Mouse (Mus musculus) testis, adult 2 months (tissue): ENCODE measurements around the gene Cnbp.

Experiments used
- CTCF ChIP-seq: fragments of 200-500 bp; IDR thresholded peaks from 2 replicates; pipeline ENCODE4 v1.5.1; 2012; ENCODE audit warnings: low read depth, mild to moderate bottlenecking, inconsistent platforms, low read length, moderate library complexity; ENCODE audit not compliant: control insufficient read depth, insufficient read depth, insufficient replicate concordance
- POLR2A ChIP-seq: fragments of 200-500 bp; IDR thresholded peaks from 2 replicates; pipeline ENCODE4 v1.6.1; 2012; ENCODE audit warnings: low read depth, mild to moderate bottlenecking, inconsistent platforms, low read length, moderate library complexity; ENCODE audit not compliant: control insufficient read depth

DNA sequence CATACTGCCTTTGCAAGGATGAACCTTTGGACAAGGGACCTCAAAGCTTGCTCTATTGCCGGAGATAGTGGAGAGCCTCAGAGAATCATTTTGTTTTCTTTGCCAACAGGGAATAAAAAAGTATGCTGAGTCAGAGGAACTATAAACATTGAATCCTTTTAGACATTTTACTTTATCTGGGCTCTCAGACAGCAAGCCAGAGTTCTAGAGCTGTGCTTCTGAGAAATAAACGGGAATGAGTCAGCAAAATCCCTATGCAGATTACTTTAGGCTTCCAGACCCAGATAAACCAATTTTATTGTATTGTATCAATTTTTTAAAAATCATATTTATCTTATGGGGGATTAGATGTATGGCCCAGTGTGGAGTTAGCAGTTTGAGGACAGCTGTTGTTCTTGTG, 16.4 kb upstream of the Cnbp start:
- TF ChIP-seq CTCF = no peak
- no peak for TF ChIP-seq POLR2A
